Mouse (Mus musculus): ENCODE data around the gene Kdm4c. TPM values are rescaled to one million over a fixed set of nuclear protein-coding genes. Genes with fewer than 3 reads are reported as not detected.

Gene Kdm4c
- polyA plus RNA-seq, 1 experiment, result 25.3 TPM

DNA sequence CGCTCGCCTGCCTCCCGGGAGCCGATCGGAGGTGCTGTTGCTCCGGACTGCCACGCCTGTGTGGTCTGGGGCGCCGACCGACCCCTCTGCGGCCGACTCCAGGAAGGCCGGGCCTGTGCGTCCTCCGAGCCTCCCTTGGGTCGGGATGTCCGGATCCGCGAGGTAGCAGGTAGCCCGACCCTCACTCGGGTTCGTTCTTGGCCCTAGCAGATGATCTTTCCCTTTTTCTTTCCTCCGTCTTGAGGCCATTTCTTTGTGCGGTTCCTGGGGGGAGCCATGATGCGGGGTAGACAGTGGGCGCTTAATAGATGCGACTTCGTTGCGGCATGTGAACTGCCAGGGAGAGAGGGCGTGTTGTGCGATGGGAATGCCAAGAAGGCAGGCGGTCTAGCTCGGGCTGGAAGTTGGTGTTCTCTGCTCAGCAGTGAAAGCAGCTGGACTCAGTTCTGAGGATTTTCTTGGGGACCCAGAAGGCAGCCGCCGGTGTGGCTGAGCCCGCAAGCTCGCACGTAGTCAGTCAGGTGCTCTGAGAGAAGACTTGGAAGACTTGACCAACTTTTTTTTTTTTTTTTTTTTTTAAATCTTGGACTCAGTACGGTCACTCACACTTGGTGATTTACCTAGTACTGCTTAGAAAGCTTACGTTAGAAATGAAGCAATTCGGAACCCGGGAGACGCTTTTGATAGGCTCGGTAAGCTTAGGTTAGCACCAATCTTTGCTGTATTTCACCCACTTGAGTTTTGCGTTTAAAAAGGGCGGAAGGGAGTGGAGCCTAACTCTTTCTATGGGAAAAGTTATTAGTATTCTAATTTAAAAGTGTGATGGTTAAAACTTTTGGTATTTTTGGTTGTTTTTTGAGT, 10.2 kb downstream of the Kdm4c start:
- no peak for TF ChIP-seq CTCF (IDR thresholded peaks at IDR 0.05; ENCODE audit: borderline replicate concordance, insufficient read depth, low read length)
- TF ChIP-seq POLR2A (IDR thresholded peaks at IDR 0.05; ENCODE audit: low read depth, low read length), result 0 out of 2 replicates have a peak, but pooled peaks have one; percentile 3
- Histone ChIP-seq H3K4me1 (ENCODE audit: control insufficient read depth, insufficient read depth, low read length) (no peaks in the 10 kb centered on the region), H3K27ac (ENCODE audit: insufficient read depth, low read length) (peak overlapping the region; percentile 39), H3K4me3 (ENCODE audit: insufficient read depth, low read length) (peak overlapping the region; percentile 80)

DNA sequence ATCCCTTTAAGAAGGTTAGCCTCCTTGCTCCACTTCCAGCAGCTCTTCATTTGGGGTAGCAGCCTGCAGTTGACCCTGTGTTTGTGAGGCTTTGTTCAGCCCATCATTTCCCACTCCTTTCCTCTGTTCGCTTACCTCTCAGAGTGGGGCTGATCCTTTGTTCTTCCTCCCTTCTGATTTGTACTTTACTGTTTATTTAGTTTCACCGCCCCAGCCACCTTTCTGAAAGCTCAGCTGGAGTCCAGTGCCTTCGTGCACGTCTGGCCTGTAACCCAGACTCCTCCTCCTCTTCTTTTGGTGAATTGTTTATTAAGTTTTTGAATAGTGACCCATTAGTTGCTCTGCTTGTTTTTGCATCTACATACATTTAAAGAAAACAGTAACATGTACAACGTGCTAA, 15.6 kb downstream of the Kdm4c start:
- no peak overlapping the region for H3K27ac ChIP-seq (ENCODE audit: insufficient read depth, low read length)
- TF ChIP-seq POLR2A (IDR thresholded peaks at IDR 0.05; ENCODE audit: low read depth, low read length), result no peak
- no peak for TF ChIP-seq CTCF (IDR thresholded peaks at IDR 0.05; ENCODE audit: borderline replicate concordance, insufficient read depth, low read length)
- peaks cover 3% of the 10 kb centered on the region; the same call in 1 of the 2 replicates for H3K4me1 ChIP-seq (ENCODE audit: control insufficient read depth, insufficient read depth, low read length)
- no peak overlapping the region for H3K4me3 ChIP-seq (ENCODE audit: insufficient read depth, low read length)

DNA sequence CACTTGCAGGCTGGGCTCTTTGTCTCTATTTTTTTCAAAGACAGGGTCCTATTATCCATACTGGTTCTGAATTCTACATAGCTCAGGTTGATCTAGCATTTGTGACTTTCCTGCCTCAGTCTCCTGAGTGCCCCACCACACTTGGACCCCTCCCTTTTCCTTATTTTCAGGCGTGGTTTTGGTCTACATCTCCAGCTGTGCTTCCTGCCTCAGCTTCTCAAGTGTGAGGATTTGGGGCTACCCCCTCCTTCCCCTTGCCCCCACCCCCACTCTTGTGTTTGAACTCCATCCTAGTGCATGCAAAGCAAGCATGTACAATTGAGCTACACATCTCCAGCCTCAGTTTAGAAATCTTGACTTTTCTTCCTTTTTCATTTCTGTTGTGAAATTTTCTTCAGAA, 16.2 kb downstream of the Kdm4c start:
- no peak overlapping the region for H3K4me3 ChIP-seq (ENCODE audit: insufficient read depth, low read length)
- H3K4me1 ChIP-seq (ENCODE audit: control insufficient read depth, insufficient read depth, low read length), result peaks cover 3% of the 10 kb centered on the region; the same call in 1 of the 2 replicates
- TF ChIP-seq CTCF (IDR thresholded peaks at IDR 0.05; ENCODE audit: borderline replicate concordance, insufficient read depth, low read length) (no peak), POLR2A (IDR thresholded peaks at IDR 0.05; ENCODE audit: low read depth, low read length) (no peak)

DNA sequence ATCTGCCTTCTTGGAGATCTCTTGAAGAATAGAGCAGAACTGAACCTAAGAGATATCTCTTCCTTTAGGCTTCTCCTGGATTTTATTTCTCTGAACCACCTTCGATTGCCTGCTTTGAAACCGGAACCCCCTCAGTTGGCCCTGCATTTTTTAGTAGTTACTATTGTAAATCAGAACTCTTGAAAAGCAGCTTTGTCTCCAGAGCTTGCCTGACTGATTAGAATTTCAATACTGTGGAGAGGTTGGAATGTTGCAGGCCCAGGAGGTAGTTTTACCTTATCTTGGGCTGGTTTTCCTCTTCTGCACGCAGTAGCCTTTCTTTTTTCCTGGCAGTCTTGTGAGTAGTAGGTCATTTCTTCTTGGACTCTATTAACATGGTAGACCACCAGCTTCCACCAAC, 17.0 kb downstream of the Kdm4c start:
- Histone ChIP-seq H3K4me1 (ENCODE audit: control insufficient read depth, insufficient read depth, low read length) (peaks cover 3% of the 10 kb centered on the region; the same call in 1 of the 2 replicates), H3K27ac (ENCODE audit: insufficient read depth, low read length) (no peak overlapping the region), H3K4me3 (ENCODE audit: insufficient read depth, low read length) (no peak overlapping the region)
- TF ChIP-seq POLR2A (IDR thresholded peaks at IDR 0.05; ENCODE audit: low read depth, low read length), result no peak
- TF ChIP-seq CTCF (IDR thresholded peaks at IDR 0.05; ENCODE audit: borderline replicate concordance, insufficient read depth, low read length), result no peak

More for the DNA sequence above, 16.2 kb downstream of the Kdm4c start:
- H3K27ac ChIP-seq (ENCODE audit: insufficient read depth, low read length), result no peak overlapping the region

DNA sequence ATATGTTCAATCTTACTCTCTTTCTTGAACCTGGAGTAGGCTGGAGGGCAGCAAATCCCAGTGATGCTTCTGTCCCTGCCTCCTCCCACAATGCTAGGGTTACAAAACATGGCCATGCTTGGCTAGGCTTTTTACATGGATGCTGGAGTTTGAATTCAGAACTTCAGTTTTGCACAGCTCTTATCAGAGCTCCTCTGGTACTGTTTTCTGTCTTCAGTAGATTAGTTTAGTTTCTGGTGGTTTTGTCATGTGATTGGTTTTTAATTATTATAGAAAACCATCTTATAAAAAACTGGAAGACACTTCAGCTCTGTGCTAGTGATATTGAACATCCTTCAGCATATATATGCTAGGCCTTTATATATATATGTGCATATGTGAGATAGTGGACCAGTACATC, 19.6 kb downstream of the Kdm4c start:
- H3K4me1 ChIP-seq (ENCODE audit: control insufficient read depth, insufficient read depth, low read length), result peaks cover 3% of the 10 kb centered on the region; the same call in 1 of the 2 replicates
- no peak for TF ChIP-seq POLR2A (IDR thresholded peaks at IDR 0.05; ENCODE audit: low read depth, low read length)
- no peak for TF ChIP-seq CTCF (IDR thresholded peaks at IDR 0.05; ENCODE audit: borderline replicate concordance, insufficient read depth, low read length)
- no peak overlapping the region for H3K4me3 ChIP-seq (ENCODE audit: insufficient read depth, low read length)
- H3K27ac ChIP-seq (ENCODE audit: insufficient read depth, low read length), result no peak overlapping the region

DNA sequence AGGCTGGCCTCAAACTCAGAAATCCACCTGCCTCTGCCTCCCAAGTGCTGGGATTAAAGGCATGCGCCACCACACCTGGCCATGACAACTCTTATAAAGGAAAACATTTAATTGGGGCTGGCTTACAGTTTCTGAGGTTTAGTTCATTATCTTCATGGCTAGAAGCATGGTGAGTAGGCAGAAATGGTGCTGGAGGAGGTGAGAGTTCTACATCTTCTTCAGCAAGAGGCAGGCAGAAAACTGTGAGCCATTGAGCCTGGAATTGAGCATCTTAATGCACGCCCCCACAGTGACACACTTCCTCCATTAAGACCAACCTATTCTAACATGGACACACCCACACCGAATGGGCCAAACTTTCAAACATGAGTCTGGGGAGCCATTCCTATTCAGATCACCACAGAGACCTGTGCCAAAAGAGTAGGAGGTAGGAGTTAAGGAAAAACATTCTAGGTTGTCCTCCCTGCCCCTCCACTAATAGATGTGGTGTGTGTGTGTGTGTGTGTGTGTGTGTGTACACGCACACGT, 22.2 kb downstream of the Kdm4c start:
- TF ChIP-seq POLR2A (IDR thresholded peaks at IDR 0.05; ENCODE audit: low read depth, low read length) (no peak), CTCF (IDR thresholded peaks at IDR 0.05; ENCODE audit: borderline replicate concordance, insufficient read depth, low read length) (no peak)
- Histone ChIP-seq H3K27ac (ENCODE audit: insufficient read depth, low read length) (no peak overlapping the region), H3K4me1 (ENCODE audit: control insufficient read depth, insufficient read depth, low read length) (peaks cover 1% of the 10 kb centered on the region; the same call in 1 of the 2 replicates), H3K4me3 (ENCODE audit: insufficient read depth, low read length) (no peak overlapping the region)

DNA sequence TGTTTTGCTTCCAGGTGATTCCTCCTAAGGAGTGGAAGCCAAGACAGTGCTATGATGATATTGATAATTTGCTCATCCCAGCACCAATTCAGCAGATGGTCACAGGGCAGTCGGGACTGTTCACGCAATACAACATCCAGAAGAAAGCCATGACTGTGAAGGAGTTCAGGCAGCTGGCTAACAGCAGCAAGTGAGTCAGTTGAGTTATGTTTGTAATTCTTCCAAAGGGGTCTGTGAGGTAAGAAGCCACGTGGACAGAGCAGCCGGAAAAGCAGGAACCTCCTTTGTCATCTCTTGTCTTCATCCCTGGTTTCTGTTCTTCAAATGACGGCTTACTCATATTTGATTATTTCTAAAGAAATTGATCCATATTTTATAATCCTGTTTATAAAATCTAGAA, 28.9 kb downstream of the Kdm4c start:
- H3K4me1 ChIP-seq (ENCODE audit: control insufficient read depth, insufficient read depth, low read length), result no peaks in the 10 kb centered on the region
- no peak overlapping the region for H3K4me3 ChIP-seq (ENCODE audit: insufficient read depth, low read length)
- H3K27ac ChIP-seq (ENCODE audit: insufficient read depth, low read length), result no peak overlapping the region
- no peak for TF ChIP-seq POLR2A (IDR thresholded peaks at IDR 0.05; ENCODE audit: low read depth, low read length)
- TF ChIP-seq CTCF (IDR thresholded peaks at IDR 0.05; ENCODE audit: borderline replicate concordance, insufficient read depth, low read length), result no peak

DNA sequence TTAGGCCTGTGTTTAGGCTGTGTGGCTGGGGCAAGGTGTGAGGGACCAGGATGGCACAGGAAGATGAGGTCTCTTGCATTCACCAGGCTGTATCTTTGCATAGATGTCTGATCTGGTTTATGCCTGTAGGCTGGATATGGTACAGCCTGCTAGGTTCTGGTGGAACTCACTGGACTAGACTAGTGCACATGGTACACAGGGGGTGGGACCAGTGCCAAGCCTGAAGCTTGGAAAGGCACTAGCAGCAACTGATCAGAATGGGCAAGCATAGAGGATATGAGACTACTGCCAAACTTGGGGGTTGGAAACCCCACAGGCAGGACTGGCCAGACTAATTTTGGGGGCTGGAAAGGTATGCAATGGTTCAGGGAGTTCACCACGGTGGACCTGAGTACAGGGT, 35.2 kb downstream of the Kdm4c start:
- no peak overlapping the region for H3K27ac ChIP-seq (ENCODE audit: insufficient read depth, low read length)
- TF ChIP-seq POLR2A (IDR thresholded peaks at IDR 0.05; ENCODE audit: low read depth, low read length) (no peak), CTCF (IDR thresholded peaks at IDR 0.05; ENCODE audit: borderline replicate concordance, insufficient read depth, low read length) (no peak)
- no peaks in the 10 kb centered on the region for H3K4me1 ChIP-seq (ENCODE audit: control insufficient read depth, insufficient read depth, low read length)
- no peak overlapping the region for H3K4me3 ChIP-seq (ENCODE audit: insufficient read depth, low read length)

DNA sequence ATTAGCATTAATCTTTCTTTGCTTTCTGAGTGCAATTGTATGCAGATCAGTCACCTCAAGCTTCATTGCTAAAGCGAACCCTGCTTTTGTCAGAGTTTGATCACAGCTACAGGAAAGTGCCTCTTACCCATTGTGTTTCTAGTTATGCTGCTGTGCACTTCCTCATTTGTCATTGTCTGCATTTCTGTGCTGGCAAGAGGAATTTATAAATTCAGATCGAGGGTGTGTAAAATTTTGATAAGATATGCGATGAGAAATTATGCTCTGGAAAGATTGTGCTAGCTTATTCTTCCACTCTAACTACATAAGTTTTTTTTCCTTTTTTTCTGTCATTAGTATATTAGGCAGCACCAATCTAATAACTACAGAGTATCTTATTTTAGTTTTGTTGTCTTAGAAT, 37.9 kb downstream of the Kdm4c start:
- no peak for TF ChIP-seq CTCF (IDR thresholded peaks at IDR 0.05; ENCODE audit: borderline replicate concordance, insufficient read depth, low read length)
- no peak for TF ChIP-seq POLR2A (IDR thresholded peaks at IDR 0.05; ENCODE audit: low read depth, low read length)
- Histone ChIP-seq H3K4me1 (ENCODE audit: control insufficient read depth, insufficient read depth, low read length) (no peaks in the 10 kb centered on the region), H3K27ac (ENCODE audit: insufficient read depth, low read length) (no peak overlapping the region), H3K4me3 (ENCODE audit: insufficient read depth, low read length) (no peak overlapping the region)

DNA sequence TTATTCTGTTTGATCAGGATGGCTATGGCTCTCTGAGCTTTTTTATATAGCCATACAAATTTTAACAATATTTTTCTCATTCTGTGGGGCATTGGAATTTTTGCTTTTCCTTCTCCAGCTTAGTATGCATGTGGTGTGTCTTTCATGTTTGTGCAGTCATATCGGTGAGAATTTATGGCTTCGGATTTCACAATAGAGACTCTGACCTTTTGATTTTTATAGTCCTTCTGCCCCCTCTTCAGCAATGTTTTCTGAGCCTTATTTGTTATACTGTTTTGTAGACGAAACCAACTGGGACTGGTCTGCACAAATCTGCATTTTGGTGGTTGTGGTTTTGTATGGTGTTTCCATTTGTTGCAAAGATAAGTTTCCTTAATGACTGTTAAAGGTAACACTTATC, 45.6 kb downstream of the Kdm4c start:
- no peaks in the 10 kb centered on the region for H3K4me1 ChIP-seq (ENCODE audit: control insufficient read depth, insufficient read depth, low read length)
- H3K4me3 ChIP-seq (ENCODE audit: insufficient read depth, low read length), result no peak overlapping the region
- TF ChIP-seq POLR2A (IDR thresholded peaks at IDR 0.05; ENCODE audit: low read depth, low read length) (no peak), CTCF (IDR thresholded peaks at IDR 0.05; ENCODE audit: borderline replicate concordance, insufficient read depth, low read length) (no peak)
- H3K27ac ChIP-seq (ENCODE audit: insufficient read depth, low read length), result no peak overlapping the region

Data from embryonic fibroblast, embryonic 13.5 days (primary cell).